Mouse (Mus musculus) left cerebral cortex, postnatal 4 days (tissue): Measurements from ENCODE around the gene Haus4. TPM values are rescaled to one million over a fixed set of nuclear protein-coding genes. Genes with fewer than 3 reads are reported as not detected.
A peak's percentile ranks its signal among the peaks of the same experiment; 100 is the strongest.

Experiments
- DNase-seq: peaks from one replicate; pipeline ENCODE4 v3.0.0-alpha.2; 2022
- intact Hi-C: fragments of 180-260 bp; cut with DNase I; formaldehyde crosslinking; loops from one replicate; pipeline ENCODE4 v1.15.1; 2025
- total RNA-seq, 2 experiments: library from RNA; stranded (reverse); gene quantifications; 2 replicates each; pipeline ENCODE4 v1.2.3; 2021

Gene Haus4
- 1 to 10 TPM; 8.1 to 9.1 TPM for total RNA-seq

GRCm38 (mm10) chr14:54553975-54554769, at the start of gene Haus4:
Gene Haus4 (minus strand): TSS chr14:54554616.
- intact Hi-C loops, result no loop called here
- peak; percentile 77 for DNase-seq

- intact Hi-C loops, result no loop called here
- no peak for DNase-seq
Observed at GRCm38 (mm10) chr14:54603686-54604085, 49.3 kb upstream of the Haus4 start.

GRCm38 (mm10) chr14:54603038-54603654, 48.7 kb upstream of the Haus4 start:
- intact Hi-C loops, result no loop called here
- DNase-seq, result peak; percentile 98

GRCm38 (mm10) chr14:54602613-54603012, 48.2 kb upstream of the Haus4 start:
- DNase-seq, result no peak
- intact Hi-C loops, result no loop called here

GRCm38 (mm10) chr14:54601601-54602000, 47.2 kb upstream of the Haus4 start:
- intact Hi-C loops, result no loop called here
- no peak for DNase-seq

GRCm38 (mm10) chr14:54597084-54597483, 42.7 kb upstream of the Haus4 start:
- DNase-seq, result no peak
- intact Hi-C loops, result no loop called here

- DNase-seq, result no peak
- intact Hi-C loops, result no loop called here
Observed at GRCm38 (mm10) chr14:54594631-54595414, 40.4 kb upstream of the Haus4 start.

GRCm38 (mm10) chr14:54594055-54594454, 39.6 kb upstream of the Haus4 start:
- no peak for DNase-seq
- intact Hi-C loops, result no loop called here

- intact Hi-C loops, result no loop called here
- DNase-seq, result peak; percentile 55
Observed at GRCm38 (mm10) chr14:54592319-54592934, 38.0 kb upstream of the Haus4 start.

- intact Hi-C loops, result no loop called here
- DNase-seq, result no peak
Observed at GRCm38 (mm10) chr14:54591056-54591455, 36.6 kb upstream of the Haus4 start.

GRCm38 (mm10) chr14:54583681-54584338, 29.4 kb upstream of the Haus4 start:
- peak; percentile 66 for DNase-seq
- intact Hi-C loops, result no loop called here

GRCm38 (mm10) chr14:54582536-54582935, 28.1 kb upstream of the Haus4 start:
- intact Hi-C loops, result no loop called here
- DNase-seq, result no peak

GRCm38 (mm10) chr14:54579638-54580037, 25.2 kb upstream of the Haus4 start:
- intact Hi-C loops, result no loop called here
- no peak for DNase-seq

- intact Hi-C loops, result no loop called here
Observed at GRCm38 (mm10) chr14:54578063-54578462, 23.6 kb upstream of the Haus4 start.

GRCm38 (mm10) chr14:54577089-54577982, 22.9 kb upstream of the Haus4 start, which contains the start of gene Ajuba:
Gene Ajuba (minus strand): TSS chr14:54577558.
- intact Hi-C loops, result no loop called here
- DNase-seq, result peak; percentile 82

More at GRCm38 (mm10) chr14:54578063-54578462, 23.6 kb upstream of the Haus4 start:
- no peak for DNase-seq

GRCm38 (mm10) chr14:54576241-54577088, 22.0 kb upstream of the Haus4 start:
- DNase-seq, result peak; percentile 21
- intact Hi-C loops, result no loop called here

GRCm38 (mm10) chr14:54575631-54576030, 21.2 kb upstream of the Haus4 start:
- intact Hi-C loops, result no loop called here
- DNase-seq, result peak; percentile 30

GRCm38 (mm10) chr14:54575031-54575430, 20.6 kb upstream of the Haus4 start:
- DNase-seq, result no peak
- intact Hi-C loops, result no loop called here
